Mouse (Mus musculus): Measurements from ENCODE around the gene Slc16a9. TPM values are rescaled to one million over a fixed set of nuclear protein-coding genes. Genes with fewer than 3 reads are reported as not detected.

Slc16a9 gene
- polyA plus RNA-seq (2015; fragmentation: Nextera tagmentation; extraction: Ambion mirVana): 5.7 and 7.6 TPM in 2 replicates

DNA sequence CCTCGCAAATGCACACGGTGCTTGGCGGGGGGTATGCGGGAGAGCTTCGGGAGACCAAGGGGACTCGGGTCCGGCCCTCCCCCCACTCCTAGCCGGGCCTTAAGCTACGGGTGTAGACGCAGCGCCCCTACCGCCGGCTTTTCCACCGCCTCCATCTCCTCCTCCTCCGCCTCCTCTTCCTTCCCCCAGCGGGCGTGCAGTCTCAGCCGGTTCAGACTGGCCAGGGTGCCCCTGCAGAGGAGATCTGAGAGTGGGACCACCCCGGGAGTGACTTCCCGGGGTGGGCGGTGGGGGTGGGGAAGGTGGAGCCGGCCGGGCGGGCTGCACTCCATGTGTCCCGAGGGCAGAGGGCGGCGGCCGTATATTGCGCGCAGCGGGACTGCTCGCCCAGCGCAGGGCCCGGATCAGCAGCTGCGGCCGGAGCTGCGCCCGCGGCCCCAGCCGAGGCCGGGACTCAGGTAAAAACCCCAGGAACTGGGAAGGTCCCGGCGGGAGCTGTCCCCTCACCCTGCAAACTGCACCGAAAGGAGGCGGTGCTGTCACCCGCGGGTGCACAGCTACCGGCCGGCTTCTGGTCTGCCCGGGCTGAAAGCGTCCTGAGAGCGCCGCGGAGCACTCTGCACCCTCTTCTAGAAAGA lies at the start of gene Slc16a9:
TSS of gene Slc16a9 (plus strand) at position 180 of the 638 bp plus-strand sequence.
- WGBS: under 1% methylated on average over 51 of the region's 54 CpGs
- H3K9me3 ChIP-seq (ENCODE audit: control insufficient read depth, low read length): no peaks in the 10 kb centered on the region
- H3K27me3 ChIP-seq (ENCODE audit: control insufficient read depth, insufficient read depth, low read depth, low read length): peaks cover 2% of the 10 kb centered on the region; the same call in 1 of the 2 replicates
- peak within 1 kb of the TSS; percentile 70 for H3K4me2 ChIP-seq (ENCODE audit: low read depth, low read length)
- H3K9ac ChIP-seq (ENCODE audit: low read length): peak within 1 kb of the TSS; percentile 77
- peak; percentile 96 for ATAC-seq (ENCODE audit: low read depth)
- peaks cover 12% of the 10 kb centered on the region; the same call in 1 of the 2 replicates for H3K4me1 ChIP-seq (replicated peaks; ENCODE audit: control insufficient read depth, insufficient read depth, low read length)
- no peaks in the 10 kb centered on the region for H3K36me3 ChIP-seq (ENCODE audit: control insufficient read depth, insufficient read depth, low read length)
- H3K4me3 ChIP-seq (ENCODE audit: low read length): peak within 1 kb of the TSS; percentile 71
- peak within 1 kb of the TSS; percentile 55 for H3K27ac ChIP-seq (ENCODE audit: low read length)

DNA sequence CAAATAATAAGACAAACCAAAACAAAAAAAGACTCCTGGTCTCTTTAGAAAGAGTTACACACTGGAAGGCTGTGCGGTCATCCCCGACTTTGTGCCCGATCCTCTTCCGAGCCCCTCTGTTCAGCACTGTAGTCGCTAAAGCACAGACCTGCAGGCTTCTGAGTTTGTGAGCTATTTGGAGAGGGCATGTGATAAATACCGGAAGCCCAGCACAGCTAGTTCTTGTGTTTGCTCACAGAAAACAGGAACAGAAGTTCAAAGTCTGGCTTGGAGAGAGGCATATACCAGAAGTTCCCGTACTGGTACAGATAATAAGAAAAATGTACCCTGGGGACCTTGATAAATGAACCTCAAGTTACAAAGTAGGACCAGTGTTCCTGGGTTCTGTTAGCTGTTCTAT lies 49.6 kb upstream of the Slc16a9 start:
- Histone ChIP-seq H3K9ac (ENCODE audit: low read length) (no peak overlapping the region), H3K4me3 (ENCODE audit: low read length) (no peak overlapping the region), H3K4me2 (ENCODE audit: low read depth, low read length) (no peak overlapping the region), H3K36me3 (ENCODE audit: control insufficient read depth, insufficient read depth, low read length) (peaks cover 3% of the 10 kb centered on the region; the same call in 1 of the 2 replicates), H3K27me3 (ENCODE audit: control insufficient read depth, insufficient read depth, low read depth, low read length) (no peaks in the 10 kb centered on the region), H3K4me1 (replicated peaks; ENCODE audit: control insufficient read depth, insufficient read depth, low read length) (peaks cover 5% of the 10 kb centered on the region; the same call in 1 of the 2 replicates), H3K9me3 (ENCODE audit: control insufficient read depth, low read length) (no peaks in the 10 kb centered on the region), H3K27ac (ENCODE audit: low read length) (no peak overlapping the region)
- no peak for ATAC-seq (ENCODE audit: low read depth)
- WGBS: 68% methylated on average over 7 of the region's 7 CpGs

DNA sequence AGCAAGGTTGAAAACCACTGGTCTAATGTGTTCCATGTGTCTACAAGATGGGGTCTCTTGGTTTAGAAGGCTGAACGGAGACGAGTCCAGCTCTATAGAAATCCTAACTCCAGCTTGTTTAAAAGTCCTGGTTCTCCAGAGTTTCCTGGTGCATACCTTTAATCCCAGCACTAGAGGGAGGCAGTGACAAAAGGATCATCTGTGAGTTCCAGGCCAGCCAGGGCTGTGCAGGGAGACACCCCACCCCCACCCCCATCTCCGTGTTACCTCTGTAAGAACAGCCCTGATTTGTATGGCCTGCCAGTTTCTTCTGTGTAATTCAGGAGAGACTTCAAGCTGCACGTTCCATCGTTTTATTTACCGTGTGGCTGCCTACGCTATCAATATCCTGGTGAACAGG lies 49.1 kb upstream of the Slc16a9 start:
- Histone ChIP-seq H3K4me2 (ENCODE audit: low read depth, low read length) (no peak overlapping the region), H3K27ac (ENCODE audit: low read length) (no peak overlapping the region), H3K36me3 (ENCODE audit: control insufficient read depth, insufficient read depth, low read length) (peaks cover 3% of the 10 kb centered on the region; the same call in 1 of the 2 replicates), H3K27me3 (ENCODE audit: control insufficient read depth, insufficient read depth, low read depth, low read length) (no peaks in the 10 kb centered on the region), H3K4me3 (ENCODE audit: low read length) (no peak overlapping the region), H3K9me3 (ENCODE audit: control insufficient read depth, low read length) (no peaks in the 10 kb centered on the region), H3K9ac (ENCODE audit: low read length) (no peak overlapping the region), H3K4me1 (replicated peaks; ENCODE audit: control insufficient read depth, insufficient read depth, low read length) (peaks cover 5% of the 10 kb centered on the region; the same call in 1 of the 2 replicates)
- ATAC-seq (ENCODE audit: low read depth): peak; percentile 56; the same call in 1 of the 2 replicates
- WGBS: 36% methylated on average over 7 of the region's 7 CpGs

DNA sequence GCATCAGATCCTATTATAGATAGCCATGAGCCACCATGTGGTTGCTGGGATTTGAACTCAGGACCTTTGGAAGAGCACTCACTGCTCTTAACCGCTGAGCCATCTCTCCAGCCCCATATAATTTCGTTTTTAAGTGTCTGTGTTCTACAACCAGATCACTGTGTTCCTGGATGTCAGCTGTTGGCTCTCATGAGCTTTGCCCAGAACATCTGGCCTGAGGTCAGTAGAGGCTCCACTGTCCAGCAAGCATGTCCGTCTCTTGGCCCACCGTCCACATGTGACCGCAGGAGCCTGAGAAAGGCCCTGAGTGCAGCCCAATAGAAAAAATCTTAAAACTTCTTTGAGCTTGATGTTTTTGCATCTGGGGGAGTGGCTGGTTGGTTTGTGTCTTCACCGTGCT lies 48.2 kb upstream of the Slc16a9 start:
- H3K4me3 ChIP-seq (ENCODE audit: low read length): no peak overlapping the region

DNA sequence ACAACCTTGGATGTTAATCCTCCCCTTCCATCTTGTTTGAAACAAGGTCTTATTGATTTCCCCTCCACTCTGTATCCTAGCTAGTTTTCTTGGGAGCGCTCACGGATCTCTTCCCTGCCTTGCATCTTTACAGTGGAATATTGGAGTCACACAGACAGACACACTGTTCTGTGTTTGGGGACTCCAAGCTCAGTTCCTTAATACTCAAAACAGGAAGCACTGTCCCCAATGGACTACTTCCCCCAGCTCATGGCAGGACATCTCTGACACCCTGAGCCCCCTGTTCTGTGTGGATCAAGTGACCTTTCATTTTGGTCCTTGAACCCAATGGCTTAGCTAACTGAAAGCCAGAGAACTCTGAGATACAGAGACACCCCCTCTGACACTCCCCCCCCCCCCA lies 47.3 kb upstream of the Slc16a9 start:
- no peaks in the 10 kb centered on the region for H3K36me3 ChIP-seq (ENCODE audit: control insufficient read depth, insufficient read depth, low read length)
- H3K27me3 ChIP-seq (ENCODE audit: control insufficient read depth, insufficient read depth, low read depth, low read length): no peaks in the 10 kb centered on the region
- ATAC-seq (ENCODE audit: low read depth): no peak
- WGBS: 91% methylated on average over 2 of the region's 2 CpGs
- H3K27ac ChIP-seq (ENCODE audit: low read length): no peak overlapping the region
- no peaks in the 10 kb centered on the region for H3K9me3 ChIP-seq (ENCODE audit: control insufficient read depth, low read length)
- peaks cover 5% of the 10 kb centered on the region; the same call in 1 of the 2 replicates for H3K4me1 ChIP-seq (replicated peaks; ENCODE audit: control insufficient read depth, insufficient read depth, low read length)
- no peak overlapping the region for H3K4me3 ChIP-seq (ENCODE audit: low read length)
- no peak overlapping the region for H3K4me2 ChIP-seq (ENCODE audit: low read depth, low read length)
- H3K9ac ChIP-seq (ENCODE audit: low read length): no peak overlapping the region

More for the DNA sequence above, 48.2 kb upstream of the Slc16a9 start:
- WGBS: 80% methylated on average over 6 of the region's 6 CpGs
- H3K4me1 ChIP-seq (replicated peaks; ENCODE audit: control insufficient read depth, insufficient read depth, low read length): peaks cover 5% of the 10 kb centered on the region; the same call in 1 of the 2 replicates
- no peak for ATAC-seq (ENCODE audit: low read depth)
- H3K9me3 ChIP-seq (ENCODE audit: control insufficient read depth, low read length): no peaks in the 10 kb centered on the region
- H3K9ac ChIP-seq (ENCODE audit: low read length): no peak overlapping the region
- H3K36me3 ChIP-seq (ENCODE audit: control insufficient read depth, insufficient read depth, low read length): 0 out of 2 replicates have a peak, but pooled peaks cover 3% of the 10 kb centered on the region
- no peak overlapping the region for H3K4me2 ChIP-seq (ENCODE audit: low read depth, low read length)
- no peak overlapping the region for H3K27ac ChIP-seq (ENCODE audit: low read length)
- H3K27me3 ChIP-seq (ENCODE audit: control insufficient read depth, insufficient read depth, low read depth, low read length): no peaks in the 10 kb centered on the region

DNA sequence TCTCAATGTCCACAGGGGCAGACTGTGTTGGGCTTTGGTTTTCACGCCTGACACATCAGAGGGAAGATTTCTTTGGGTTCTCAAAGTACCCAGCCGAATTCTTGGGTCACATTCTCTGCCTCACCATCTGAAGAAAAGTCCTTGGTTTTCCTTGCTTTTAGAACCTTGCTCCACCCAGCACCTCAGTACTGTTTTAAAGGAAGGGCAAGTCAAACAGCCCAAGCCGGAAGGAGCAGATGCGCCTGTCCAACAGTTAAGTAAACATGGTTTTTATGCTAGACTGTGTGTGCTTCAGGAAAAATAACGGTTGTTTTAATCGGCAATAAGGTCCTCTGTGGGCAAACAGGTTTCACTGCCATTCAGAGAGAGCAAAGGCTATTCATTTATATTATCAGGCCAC lies 46.9 kb upstream of the Slc16a9 start:
- H3K36me3 ChIP-seq (ENCODE audit: control insufficient read depth, insufficient read depth, low read length): no peaks in the 10 kb centered on the region
- no peak overlapping the region for H3K4me2 ChIP-seq (ENCODE audit: low read depth, low read length)
- no peak for ATAC-seq (ENCODE audit: low read depth)
- H3K27me3 ChIP-seq (ENCODE audit: control insufficient read depth, insufficient read depth, low read depth, low read length): no peaks in the 10 kb centered on the region
- H3K9ac ChIP-seq (ENCODE audit: low read length): no peak overlapping the region
- H3K4me1 ChIP-seq (replicated peaks; ENCODE audit: control insufficient read depth, insufficient read depth, low read length): peaks cover 5% of the 10 kb centered on the region; the same call in 1 of the 2 replicates
- H3K9me3 ChIP-seq (ENCODE audit: control insufficient read depth, low read length): no peaks in the 10 kb centered on the region
- 35% methylated on average over 6 of the region's 6 CpGs for WGBS
- H3K27ac ChIP-seq (ENCODE audit: low read length): no peak overlapping the region
- no peak overlapping the region for H3K4me3 ChIP-seq (ENCODE audit: low read length)

DNA sequence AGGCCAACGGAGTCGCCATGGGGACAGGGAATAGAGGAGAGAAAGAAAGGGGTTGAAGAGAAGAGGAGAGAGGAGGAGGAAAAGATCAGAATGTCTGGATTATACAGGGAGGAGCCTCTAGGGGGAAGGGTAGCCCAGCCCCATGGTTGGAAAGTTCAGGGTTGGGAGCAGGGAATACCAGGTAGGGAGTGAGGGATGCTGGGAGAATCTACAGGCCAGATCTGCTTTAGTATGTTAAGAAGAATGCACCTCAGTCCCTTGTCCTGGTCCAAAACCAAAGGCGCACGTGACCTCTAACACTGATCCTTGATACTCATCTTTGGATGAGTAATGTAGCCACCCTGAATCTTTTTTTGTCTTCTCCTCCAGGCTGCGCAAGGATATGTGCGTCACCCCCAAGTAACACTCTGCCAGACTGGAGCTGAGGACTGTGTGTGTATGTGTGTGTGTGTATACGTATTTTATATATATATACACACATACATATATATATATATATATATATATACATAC lies 45.9 kb upstream of the Slc16a9 start:
- Histone ChIP-seq H3K9ac (ENCODE audit: low read length) (no peak overlapping the region), H3K9me3 (ENCODE audit: control insufficient read depth, low read length) (no peaks in the 10 kb centered on the region), H3K4me1 (replicated peaks; ENCODE audit: control insufficient read depth, insufficient read depth, low read length) (peaks cover 5% of the 10 kb centered on the region; the same call in 1 of the 2 replicates), H3K27me3 (ENCODE audit: control insufficient read depth, insufficient read depth, low read depth, low read length) (no peaks in the 10 kb centered on the region), H3K36me3 (ENCODE audit: control insufficient read depth, insufficient read depth, low read length) (no peaks in the 10 kb centered on the region), H3K4me3 (ENCODE audit: low read length) (no peak overlapping the region), H3K27ac (ENCODE audit: low read length) (no peak overlapping the region), H3K4me2 (ENCODE audit: low read depth, low read length) (no peak overlapping the region)
- ATAC-seq (ENCODE audit: low read depth): no peak
- 88% methylated on average over 7 of the region's 7 CpGs for WGBS

DNA sequence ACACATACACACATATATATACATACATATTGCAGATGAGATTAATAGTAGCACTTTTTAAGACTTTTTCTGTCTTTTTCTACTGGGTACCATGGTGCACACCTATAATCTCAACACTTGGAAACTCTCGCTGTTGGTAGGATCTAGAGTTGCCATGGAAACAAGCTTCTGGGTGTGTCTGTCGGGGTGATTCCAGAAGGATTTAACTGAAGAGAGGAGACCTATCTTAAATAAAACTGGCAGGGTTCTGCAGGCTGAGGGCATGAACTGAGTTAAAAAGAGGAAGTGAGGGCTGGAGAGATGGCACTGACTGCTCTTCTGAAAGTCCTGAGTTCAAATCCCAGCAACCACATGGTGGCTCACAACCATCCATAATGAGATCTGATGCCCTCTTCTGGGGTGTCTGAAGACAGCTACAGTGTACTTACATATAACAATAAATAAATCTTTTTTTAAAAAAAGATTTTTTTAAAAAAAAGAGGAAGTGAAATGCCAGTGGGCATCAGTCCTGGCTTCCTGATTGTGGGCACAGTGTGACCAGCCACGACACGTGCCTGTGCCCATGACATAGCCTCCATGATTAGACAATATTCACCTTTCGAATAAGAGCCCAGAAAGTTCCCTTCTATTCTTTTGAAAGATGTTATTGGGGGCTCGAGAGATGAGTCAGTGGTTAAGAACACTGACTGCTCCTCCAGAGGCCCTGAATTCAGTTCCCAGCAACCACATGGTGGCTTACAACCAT lies 45.3 kb upstream of the Slc16a9 start:
- H3K27ac ChIP-seq (ENCODE audit: low read length): no peak overlapping the region
- H3K9me3 ChIP-seq (ENCODE audit: control insufficient read depth, low read length): no peaks in the 10 kb centered on the region
- H3K27me3 ChIP-seq (ENCODE audit: control insufficient read depth, insufficient read depth, low read depth, low read length): no peaks in the 10 kb centered on the region
- ATAC-seq (ENCODE audit: low read depth): no peak
- H3K36me3 ChIP-seq (ENCODE audit: control insufficient read depth, insufficient read depth, low read length): no peaks in the 10 kb centered on the region
- no peak overlapping the region for H3K4me2 ChIP-seq (ENCODE audit: low read depth, low read length)
- peaks cover 6% of the 10 kb centered on the region for H3K4me1 ChIP-seq (replicated peaks; ENCODE audit: control insufficient read depth, insufficient read depth, low read length)
- H3K4me3 ChIP-seq (ENCODE audit: low read length): no peak overlapping the region
- H3K9ac ChIP-seq (ENCODE audit: low read length): no peak overlapping the region
- WGBS: 81% methylated on average over 6 of the region's 6 CpGs

DNA sequence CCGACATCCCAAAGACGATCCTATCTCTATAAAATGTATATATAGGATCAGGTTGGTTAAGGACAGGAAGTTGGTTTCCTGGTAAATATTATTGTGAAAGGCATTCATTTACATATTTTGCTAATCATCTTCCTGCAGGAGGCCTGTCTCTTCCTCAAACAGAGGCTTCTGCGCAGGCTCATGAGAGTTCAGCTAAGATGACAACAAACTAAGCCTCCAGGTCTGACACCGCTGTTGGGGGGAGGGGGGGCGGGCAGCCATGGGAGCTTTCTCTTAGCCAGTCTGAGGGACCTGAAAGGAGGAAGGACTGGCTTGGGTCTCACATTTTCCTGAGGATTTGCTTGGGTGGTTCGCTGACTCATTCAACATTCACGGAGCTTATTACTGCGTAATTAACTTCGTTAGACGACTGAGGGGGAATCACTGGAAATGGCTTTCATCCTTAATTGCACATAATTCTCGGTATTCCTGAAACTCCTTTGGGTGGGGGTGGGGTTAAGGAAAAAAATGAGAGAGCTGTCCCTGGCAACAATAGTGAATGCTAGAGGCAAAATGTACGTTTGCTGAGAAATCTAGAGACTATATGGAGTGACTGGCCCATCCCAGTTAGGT lies 43.9 kb upstream of the Slc16a9 start:
- H3K4me1 ChIP-seq (replicated peaks; ENCODE audit: control insufficient read depth, insufficient read depth, low read length): peaks cover 2% of the 10 kb centered on the region
- ATAC-seq (ENCODE audit: low read depth): no peak
- no peaks in the 10 kb centered on the region for H3K27me3 ChIP-seq (ENCODE audit: control insufficient read depth, insufficient read depth, low read depth, low read length)
- H3K9me3 ChIP-seq (ENCODE audit: control insufficient read depth, low read length): no peaks in the 10 kb centered on the region
- no peaks in the 10 kb centered on the region for H3K36me3 ChIP-seq (ENCODE audit: control insufficient read depth, insufficient read depth, low read length)
- WGBS: 63% methylated on average over 12 of the region's 12 CpGs
- no peak overlapping the region for H3K4me3 ChIP-seq (ENCODE audit: low read length)
- H3K9ac ChIP-seq (ENCODE audit: low read length): no peak overlapping the region
- H3K27ac ChIP-seq (ENCODE audit: low read length): no peak overlapping the region
- no peak overlapping the region; the same call in 1 of the 2 replicates for H3K4me2 ChIP-seq (ENCODE audit: low read depth, low read length)

Data from lung, embryonic 16.5 days (tissue).